Mouse (Mus musculus): ENCODE measurements at regions not wholly inside any gene's neighbourhood (a gene's known extent, or its start where the extent isn't known, plus 50 kb on each side); places are given as distances from the start of the nearest gene placed in this dataset.
"Not testable (repeated sequence)": the region's sequence is repeated elsewhere in the genome, so short reads cannot be mapped to it uniquely, and the experiment has no call there.

DNA sequence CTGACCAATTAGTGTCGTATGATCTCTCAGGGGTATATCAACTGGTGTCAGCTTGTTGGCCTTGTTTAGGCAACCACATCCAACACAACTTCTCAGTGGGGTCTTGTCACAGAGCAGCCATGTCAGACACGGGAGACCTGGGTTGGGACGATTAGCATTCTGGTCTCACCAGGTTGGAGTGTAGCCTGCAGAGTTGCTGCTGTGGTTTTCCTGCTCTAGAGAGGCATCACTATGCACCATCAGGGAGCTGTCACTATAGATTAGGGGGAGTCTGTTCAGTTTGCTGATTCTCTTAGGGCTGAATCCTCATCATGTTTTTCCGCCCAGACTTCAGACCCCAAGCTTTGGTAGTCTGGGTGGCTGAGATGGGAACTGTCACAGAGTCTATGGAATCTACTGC lies 202.7 kb upstream of the Serp2 start:
- DNase-seq (ENCODE audit: low read depth in 2 of 2, low spot score in 2 of 2) = no peak

DNA sequence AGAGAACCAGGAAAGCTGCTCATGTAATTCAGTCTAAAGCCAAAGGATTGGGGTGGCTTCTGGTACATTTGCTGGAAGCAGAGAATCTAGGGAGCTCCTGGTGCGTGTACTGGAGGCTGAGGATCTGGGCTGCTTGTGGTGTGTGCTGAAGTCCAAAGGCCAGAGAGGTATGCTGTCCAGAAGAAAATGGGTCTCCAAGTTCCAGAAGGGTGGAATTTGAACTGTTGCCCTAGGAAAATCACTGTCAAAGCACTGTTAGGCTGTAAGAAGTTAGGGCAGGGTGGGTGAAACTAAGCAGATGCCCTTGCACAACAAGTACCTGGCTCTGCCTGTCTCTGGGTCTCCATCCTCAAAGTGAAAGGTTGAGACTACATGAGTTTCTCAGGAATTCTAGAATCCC lies 201.9 kb upstream of the Serp2 start:
- no peak for DNase-seq (ENCODE audit: low read depth in 2 of 2, low spot score in 2 of 2)

DNA sequence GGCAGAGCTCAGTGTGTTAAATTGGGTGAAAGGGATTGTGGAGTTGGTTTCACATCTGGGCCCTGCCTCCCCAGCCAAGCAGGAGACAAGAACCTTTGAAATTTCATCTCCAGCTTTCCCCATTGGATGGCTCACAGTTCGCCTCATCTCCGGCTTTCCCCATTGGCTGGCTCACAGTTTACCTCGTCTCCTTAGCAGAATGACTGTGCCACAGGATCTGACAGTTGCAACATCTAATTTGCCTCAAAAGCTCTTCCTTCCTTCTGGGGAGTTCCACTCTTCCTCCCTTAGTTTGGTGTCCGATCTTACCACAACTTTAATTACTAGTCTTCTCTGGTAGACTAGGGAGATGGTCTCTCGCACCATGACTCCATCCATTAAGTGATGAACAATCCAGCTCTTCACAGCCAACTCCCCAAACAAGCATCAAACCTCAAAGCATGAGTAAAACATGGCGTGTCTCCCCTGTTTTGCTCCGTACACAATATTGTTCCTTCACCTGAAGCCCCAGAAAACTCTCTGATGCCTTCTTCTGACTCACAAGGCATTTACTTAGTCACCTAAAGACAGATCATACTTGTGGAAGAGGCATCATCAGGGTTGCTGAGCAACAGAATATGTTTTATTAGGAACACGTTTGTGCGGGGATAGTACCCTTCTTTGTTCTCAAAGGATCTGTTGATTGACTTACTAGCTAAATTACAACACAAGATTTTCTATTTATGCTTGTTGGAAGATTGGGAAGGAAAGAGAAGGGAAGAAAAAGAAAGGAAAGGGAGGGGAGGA lies 199.1 kb upstream of the Serp2 start:
- DNase-seq (ENCODE audit: low read depth in 2 of 2, low spot score in 2 of 2) = no peak

DNA sequence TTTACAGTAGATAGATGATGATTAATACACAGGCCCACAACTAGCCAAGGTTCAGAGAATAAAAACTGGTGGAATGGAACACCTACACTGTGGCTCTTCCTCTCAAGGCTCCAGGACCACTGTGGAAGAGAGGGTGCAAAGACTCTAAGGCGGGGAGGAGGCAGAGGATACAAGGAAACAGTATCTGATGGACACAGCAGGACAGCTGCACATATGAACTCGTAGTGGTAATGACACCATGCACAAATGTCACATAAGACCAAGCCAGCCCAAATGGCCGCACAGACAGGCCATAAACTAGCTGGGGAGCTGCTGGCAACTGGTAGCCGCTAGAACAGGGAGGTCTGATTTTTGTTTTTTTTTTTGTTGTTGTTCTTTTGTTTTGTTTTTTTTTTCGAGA lies 197.0 kb upstream of the Serp2 start:
- DNase-seq (ENCODE audit: low read depth in 2 of 2, low spot score in 2 of 2) = no peak

DNA sequence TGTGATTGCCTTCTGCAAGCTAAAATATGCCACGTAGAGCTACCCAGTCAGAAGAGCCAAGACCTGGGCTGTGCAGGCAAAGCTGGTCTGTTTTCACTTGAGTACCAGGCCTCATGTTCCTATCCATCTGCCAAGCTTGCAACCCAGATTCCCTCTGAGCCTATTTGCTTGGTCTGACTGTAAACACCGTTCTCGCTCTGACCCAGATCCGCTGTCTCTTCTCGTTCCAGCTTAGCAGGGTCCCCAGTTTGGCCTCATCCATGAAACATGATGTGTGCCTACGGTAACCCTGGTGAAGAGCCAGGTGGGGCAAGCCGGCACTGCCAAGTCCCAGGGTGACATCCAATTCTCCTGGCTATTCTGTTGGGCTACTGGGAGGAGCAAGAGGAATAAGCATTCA lies 192.5 kb upstream of the Serp2 start:
- DNase-seq (ENCODE audit: low read depth in 2 of 2, low spot score in 2 of 2) = no peak

DNA sequence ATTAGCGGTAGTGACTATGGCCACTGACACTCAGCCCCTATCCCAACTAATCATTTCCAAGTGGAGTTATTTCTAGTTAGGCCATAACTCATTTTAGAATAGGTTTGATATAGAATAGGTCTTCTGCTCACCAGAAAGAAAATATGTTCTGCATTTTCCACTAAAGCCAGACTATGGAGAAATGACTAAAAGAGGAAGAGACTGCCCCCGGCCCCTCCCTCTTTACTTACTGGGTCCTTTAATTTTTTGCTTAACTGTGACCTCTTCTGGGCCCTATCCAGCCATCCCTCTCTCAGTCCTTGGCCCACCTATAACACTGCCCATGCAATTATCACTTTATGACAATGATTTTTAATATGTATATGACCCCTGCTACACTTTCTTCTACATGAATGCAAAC lies 192.0 kb upstream of the Serp2 start:
- no peak for DNase-seq (ENCODE audit: low read depth in 2 of 2, low spot score in 2 of 2)

DNA sequence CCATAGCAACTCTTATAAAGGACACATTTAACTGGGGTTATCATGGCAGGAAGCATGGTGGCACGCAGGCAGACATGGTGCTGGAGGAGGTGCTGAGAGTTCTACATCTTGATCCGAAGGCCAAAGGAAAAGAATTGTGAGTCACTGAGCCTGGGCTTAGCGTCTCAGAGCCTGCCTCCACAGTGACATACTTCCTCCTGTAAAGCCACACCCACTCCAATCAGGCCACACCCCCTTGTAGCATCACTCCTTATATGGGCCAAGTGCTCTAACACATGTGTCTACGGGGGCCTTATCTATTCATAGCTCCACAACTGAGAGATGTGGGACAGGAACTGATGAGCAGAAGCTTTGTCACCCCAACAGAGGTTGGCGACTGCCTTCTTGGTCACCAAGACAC lies 191.1 kb upstream of the Serp2 start:
- DNase-seq (ENCODE audit: low read depth in 2 of 2, low spot score in 2 of 2) = no peak

DNA sequence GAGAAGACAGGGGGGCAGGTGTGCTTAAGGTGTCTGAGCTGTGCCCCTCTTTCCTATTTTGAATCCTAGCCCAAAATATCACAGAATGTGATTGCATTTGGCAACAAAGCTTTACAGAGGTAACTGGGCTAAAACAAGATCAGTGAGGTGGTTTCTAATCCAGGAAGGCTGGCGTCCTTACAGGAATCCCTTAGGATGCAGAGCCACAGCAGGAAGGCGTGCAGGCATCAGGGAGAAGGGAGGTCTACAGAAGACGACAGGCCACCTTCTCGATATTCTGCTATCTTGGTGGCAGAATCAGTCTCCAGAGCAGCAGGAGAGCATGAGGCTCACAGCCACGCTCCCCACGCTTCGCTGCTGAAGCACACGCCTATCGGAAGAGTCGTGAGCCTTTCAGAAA lies 189.6 kb upstream of the Serp2 start:
- DNase-seq (ENCODE audit: low read depth in 2 of 2, low spot score in 2 of 2) = no peak

DNA sequence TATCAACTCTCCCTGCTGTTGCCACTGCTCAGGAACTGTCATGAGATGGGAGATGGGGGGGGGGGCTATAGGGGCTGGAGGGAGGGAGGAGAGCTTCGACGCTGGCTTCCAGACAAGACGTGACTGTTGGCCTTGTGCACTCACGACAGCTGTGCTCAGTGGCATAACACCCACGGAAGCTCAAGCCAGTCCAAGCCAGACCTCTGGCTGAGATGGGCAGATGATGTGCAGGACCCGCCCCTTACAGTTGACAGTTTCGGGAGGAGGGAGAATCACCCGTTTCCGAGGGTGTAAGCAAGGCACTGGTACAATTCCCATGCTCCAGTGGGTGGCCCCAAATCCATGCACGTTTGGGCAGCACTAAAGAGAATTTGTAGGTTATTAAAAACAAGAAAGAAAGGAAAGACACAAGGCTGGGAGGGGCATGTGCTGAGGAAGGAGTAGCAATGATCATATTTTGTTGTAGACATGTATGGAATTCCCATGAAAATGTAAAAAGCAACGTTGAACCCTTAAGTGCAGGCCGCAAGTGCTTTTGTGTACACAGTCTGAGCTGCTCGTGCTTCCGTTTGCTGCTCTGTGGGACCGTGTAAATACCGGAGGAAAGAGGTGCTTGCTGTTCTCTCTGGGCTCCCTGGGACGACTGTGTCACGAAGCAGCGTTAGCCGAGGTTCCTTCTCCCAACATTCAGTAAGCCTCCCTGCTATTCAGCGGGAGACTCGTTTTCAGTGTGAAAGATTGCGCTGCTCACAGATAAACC lies 188.2 kb upstream of the Serp2 start:
- no peak for DNase-seq (ENCODE audit: low read depth in 2 of 2, low spot score in 2 of 2)

DNA sequence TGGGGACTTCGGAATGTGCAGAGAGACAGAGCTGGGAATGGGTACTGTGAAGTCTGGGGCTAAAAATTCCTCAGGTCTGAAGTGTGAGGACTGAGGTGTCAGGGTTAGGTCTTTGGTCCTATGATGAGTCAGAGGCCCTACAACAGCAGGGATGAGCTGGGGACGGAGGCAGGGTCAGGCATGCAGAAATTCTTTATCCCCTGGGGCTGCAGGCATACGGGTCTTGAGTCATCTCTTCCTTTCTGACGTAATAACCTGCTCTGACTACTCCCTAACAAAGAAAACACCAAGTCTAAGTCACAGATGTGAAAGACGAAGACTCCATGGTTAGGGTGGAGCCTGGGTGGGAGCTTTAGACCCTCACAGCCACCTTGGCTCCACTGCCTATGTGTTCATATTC lies 185.6 kb upstream of the Serp2 start:
- no peak for DNase-seq (ENCODE audit: low read depth in 2 of 2, low spot score in 2 of 2)

DNA sequence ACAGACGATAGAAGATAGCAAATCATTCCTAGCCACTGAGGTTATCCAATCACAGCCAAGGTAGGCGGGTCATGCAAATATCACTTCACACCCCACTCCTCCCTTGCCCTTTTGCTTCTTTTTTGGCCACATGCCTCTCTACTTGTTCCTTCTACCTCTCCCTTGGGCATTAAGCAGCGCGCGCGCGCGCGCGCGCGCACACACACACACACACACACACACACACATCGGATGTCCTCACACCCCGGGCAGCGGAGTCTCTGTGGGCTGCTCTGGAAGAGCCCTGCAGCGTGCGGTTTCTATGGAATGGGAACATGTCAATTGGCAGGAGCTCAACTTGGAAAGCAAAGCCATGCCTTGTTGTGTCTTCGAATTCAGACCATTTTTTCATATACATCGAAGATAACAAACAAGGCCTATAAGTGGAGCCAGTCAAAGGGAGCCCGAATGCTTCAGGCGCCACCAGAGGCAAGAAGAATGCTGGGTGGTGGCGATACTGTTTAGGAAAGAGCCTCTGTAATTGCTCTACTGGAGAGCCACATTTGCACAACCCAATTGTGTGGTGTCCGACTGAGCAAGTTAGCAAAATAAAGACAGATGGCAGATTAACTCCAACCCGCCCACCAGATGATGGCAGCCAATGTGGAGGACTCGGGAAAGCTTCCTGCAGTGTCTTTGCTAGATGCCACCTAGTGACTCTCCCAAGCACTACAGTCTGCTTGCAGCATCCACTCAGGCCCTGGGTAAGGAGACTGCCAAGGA lies 183.3 kb upstream of the Serp2 start:
- DNase-seq (ENCODE audit: low read depth in 2 of 2, low spot score in 2 of 2) = no peak

DNA sequence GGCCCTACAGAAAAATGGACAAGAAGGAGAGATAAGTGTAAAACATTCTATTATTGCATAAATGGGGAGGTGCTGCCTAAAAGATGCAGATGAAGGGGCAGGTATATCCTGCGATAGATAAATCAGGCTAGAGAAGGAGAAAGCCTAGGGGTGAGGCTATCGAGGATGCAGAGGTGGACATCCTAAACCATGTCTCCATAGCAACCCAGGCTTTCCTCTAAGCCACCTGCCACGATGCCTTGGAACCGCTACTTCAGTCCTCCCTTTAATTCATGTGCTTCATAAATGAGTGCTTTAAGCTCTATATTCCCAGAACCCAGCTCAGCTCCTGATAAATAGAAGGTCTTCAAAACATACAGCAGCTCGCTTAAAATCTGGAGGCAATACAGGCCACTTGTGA lies 179.3 kb upstream of the Serp2 start:
- DNase-seq (ENCODE audit: low read depth in 2 of 2, low spot score in 2 of 2) = no peak

DNA sequence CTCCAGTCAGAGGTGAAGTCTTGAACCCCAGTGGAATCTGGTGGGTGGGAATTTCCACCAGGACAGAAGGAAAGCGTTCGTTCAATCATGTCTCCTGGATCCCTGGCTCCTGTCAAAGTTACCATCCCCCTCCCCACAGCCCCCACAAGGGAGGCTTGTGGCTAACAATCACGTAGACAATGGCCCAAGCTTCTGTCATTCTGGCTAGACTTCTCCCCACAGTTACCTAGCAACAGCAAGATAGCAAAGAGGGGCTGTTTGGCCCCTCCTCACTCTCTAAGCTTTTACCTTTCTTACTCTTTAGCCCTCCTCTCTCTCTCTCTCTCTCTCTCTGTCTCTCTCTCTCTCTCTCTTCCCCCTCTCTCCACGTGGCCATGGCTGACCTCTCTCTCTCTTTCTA lies 178.4 kb upstream of the Serp2 start:
- DNase-seq (ENCODE audit: low read depth in 2 of 2, low spot score in 2 of 2) = no peak

DNA sequence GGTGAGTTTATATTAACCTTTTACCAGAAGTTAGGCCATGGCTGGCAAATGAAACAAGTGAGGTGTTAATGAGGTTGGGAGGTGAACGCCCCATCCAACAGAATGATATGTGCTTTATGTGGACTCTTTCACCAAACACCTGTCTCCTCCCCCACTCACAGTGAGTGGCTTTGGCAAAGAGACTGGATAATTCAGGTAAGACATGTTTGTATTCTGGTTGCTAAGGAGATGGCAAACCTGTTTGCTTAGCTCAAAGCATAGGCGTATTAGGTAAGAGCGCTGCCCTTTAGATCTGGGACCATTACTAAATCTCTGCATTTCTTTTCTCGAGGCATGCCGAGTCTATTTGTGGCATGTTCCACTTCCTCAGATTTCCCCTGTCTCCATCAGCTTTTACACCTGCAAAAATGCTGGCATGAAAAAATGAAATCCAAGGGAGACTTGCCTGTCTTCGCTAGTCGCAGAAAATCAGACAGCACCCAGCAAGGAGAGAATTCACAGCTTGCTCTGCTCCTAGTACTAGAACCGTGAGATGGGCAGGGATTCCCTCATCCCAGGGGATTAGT lies 176.7 kb upstream of the Serp2 start:
- no peak for DNase-seq (ENCODE audit: low read depth in 2 of 2, low spot score in 2 of 2)

DNA sequence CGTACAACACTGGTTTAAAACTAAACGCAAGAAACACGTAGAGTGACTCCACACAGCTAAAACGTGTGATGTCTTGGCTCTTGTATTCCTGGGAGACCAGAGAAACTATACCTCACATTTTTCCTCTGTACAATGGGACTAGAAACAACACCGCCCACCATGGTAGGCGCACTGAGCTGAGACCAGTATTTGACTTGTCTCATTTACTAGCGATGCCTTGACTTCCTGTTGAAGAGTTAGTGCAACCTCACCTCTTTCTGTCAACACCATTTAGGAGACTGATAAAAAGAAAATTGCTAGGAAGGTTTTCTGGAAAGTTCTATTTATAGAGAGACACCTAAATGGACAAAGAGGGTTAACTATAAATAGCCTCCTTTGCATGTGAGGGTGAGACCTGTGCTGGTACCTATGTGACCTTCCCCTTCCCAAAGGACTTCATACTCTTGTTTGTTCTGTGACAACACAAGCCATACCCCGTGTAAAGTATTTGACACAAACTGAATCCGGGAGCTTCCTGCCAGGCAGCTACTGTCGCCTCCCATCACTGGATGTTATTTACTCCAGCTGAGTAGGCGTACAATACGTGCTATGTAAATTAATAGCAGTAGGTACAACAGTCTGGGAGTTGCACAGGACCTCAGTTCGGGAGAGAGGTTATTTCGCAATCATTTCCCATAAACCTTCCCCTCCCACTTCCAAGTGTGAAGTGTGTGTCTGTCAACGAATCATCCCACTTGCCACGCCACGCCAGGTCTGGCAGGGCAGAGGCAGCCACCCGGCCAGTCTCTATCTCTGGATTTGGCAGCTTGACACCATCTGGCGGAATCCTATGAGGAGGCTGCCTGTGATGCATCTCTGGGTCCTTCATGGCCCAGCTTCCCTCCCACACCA lies 174.7 kb upstream of the Serp2 start:
- DNase-seq (ENCODE audit: low read depth in 2 of 2, low spot score in 2 of 2) = no peak

DNA sequence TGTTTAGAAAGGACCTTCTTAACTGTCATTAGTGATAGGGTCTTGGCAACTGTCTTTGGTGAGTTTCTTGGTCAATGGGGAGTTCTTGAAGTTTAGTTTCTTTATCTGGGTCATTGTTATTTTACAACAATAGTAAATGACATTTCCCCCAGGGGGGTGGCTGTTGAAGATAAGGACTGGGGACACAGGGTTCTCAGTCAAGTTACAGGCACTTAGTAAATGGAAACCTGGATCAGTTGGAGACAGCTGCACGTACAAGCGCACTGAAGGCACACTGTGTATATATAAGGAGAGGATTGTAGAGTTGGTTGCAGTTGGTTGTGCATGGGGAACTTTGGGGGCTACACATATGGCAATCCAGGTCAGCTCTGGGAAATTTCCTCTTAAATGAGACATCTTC lies 169.2 kb upstream of the Serp2 start:
- DNase-seq (ENCODE audit: low read depth in 2 of 2, low spot score in 2 of 2) = no peak

DNA sequence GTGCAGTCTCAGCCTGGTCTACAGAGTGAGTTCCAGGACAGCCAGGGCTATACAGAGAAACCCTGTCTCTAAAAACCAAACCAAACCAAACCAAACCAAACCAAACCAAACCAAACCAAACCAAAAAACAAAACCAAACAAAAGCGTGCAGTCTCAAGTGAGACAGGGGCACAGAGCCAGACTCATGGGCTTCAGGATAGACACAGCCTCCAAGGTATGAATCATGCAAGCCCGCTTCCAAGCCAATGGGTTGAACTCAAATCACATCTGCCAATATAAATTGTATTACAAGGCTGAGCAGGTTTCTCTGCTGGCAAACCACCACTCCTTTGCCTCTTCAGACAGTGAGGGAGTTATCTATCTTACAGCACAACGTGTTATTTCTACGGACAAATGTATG lies 168.5 kb upstream of the Serp2 start:
- DNase-seq (ENCODE audit: low read depth in 2 of 2, low spot score in 2 of 2) = not testable (repeated sequence)

DNA sequence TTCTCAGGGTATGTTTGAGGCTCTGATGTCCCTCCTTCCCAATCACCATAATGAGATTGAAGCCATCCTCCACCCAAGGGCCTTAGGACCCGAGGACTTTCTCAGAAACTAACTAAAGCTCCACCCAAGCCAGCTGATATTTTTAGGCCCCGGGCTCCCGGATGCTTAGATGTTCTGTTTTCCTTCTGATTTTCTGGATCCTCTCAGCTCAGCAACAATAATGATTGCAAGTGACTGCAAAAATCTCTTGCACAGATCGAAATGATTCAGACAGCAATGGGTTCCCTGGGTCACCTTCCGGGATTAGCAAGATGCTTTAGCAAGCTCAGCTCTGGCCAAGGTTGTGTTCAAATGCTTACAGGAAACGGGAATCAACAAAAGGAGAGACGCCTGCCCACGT lies 168.1 kb upstream of the Serp2 start:
- DNase-seq (ENCODE audit: low read depth in 2 of 2, low spot score in 2 of 2) = no peak

DNA sequence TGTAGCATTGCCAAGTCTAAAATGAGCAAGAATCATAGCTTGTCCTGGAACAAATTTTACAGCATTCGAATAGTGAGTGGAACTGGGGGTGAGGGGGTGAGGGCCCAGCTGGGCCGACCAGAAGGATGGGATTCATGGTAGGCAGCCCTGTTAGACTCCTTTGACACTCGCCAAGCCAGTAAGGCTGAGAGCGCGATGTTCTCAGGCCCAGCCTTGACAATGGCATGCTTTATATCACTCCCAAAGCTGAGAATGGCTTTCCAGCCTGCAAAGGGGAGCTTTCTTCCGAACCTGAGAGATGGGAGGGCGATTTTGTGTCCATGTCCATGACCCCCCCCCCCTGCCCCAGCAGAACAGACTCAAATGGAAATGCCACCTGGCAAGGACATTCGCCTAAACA lies 167.7 kb upstream of the Serp2 start:
- DNase-seq (ENCODE audit: low read depth in 2 of 2, low spot score in 2 of 2) = no peak

DNA sequence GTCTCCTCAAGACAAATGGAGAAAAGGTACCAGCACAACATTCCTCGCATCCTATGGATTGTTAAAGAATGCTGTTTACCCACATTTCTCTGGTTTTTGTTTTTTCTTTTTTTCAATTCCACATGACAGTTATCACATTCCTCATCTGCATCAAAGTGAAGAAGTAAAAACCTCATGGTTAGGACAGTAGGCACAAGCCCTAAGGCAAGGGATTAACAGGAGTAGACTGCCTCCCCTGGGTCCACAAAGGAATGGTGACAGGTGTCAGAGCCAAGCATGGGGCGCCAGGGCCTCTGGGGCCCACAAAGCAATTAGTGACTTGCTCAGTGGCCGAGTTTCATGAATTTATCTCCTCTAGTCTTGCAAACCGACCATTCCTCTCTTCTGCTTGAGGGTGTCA lies 166.9 kb upstream of the Serp2 start:
- DNase-seq (ENCODE audit: low read depth in 2 of 2, low spot score in 2 of 2) = no peak

DNA sequence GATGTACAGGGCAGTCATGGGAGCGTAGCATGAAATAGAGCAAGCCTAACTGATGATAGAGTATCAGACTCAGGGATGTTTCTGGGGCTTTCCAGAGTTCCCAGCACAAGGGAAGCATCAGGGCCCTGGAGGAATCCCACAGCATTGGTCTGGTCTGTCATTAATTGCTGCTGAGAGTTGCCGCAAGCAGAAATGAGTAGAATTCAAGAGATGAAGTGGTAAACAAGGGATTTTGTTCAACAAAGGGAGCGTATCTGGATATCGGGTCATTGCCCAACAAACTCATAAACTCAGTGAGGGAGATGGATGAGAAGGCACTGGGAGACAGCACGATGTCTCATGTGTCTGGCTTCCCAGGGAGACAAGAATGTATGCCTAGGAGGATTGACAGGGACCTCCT lies 165.6 kb upstream of the Serp2 start:
- no peak for DNase-seq (ENCODE audit: low read depth in 2 of 2, low spot score in 2 of 2)

Data from CD8-positive naive resting alpha-beta T cell, adult 2 months (primary cell).